Mouse (Mus musculus) limb, embryonic 14.5 days (tissue): ENCODE measurements around the gene Cdk1. TPM values are rescaled to one million over a fixed set of nuclear protein-coding genes. Genes with fewer than 3 reads are reported as not detected.

Experiments used
- ATAC-seq: fragments of 200-750 bp; cut with Nextera tagmentation; 2 replicates; pipeline ENCODE4 v1.8.0; 2017; ENCODE audit warnings: low read depth, moderate number of reproducible peaks, moderate TSS enrichment; ENCODE audit not compliant: low FRiP score
- DNase-seq: peaks from one replicate; pipeline ENCODE4 v3.0.0-alpha.2; 2015; ENCODE audit warnings: low spot score
- H3K27ac ChIP-seq: fragments of 300-500 bp; sonication (generic); replicated peaks from 2 replicates; pipeline ENCODE4 v1.5.1; 2014; ENCODE audit warnings: low read depth, mild to moderate bottlenecking, low read length, moderate library complexity, mixed read lengths
- H3K27me3 ChIP-seq: fragments of 300-500 bp; sonication (generic); 2 replicates; pipeline ENCODE4 v1.6.1; 2014; ENCODE audit warnings: low read length, mixed read lengths; ENCODE audit not compliant: control insufficient read depth, insufficient read depth
- H3K36me3 ChIP-seq: fragments of 300-500 bp; sonication (generic); 2 replicates; pipeline ENCODE4 v1.6.1; 2014; ENCODE audit warnings: mild to moderate bottlenecking, low read length, moderate library complexity, mixed read lengths; ENCODE audit not compliant: control insufficient read depth, insufficient read depth
- H3K4me1 ChIP-seq: fragments of 300-500 bp; sonication (generic); 2 replicates; pipeline ENCODE4 v1.6.1; 2014; ENCODE audit warnings: antibody characterized with exemption, low read length, mixed read lengths; ENCODE audit not compliant: control insufficient read depth, insufficient read depth
- H3K4me2 ChIP-seq: fragments of 300-500 bp; sonication (generic); replicated peaks from 2 replicates; pipeline ENCODE4 v1.6.1; 2014; ENCODE audit warnings: low read depth, mild to moderate bottlenecking, low read length, moderate library complexity; ENCODE audit not compliant: severe bottlenecking
- H3K4me3 ChIP-seq: fragments of 300-500 bp; sonication (generic); replicated peaks from 2 replicates; pipeline ENCODE4 v1.5.1; 2014; ENCODE audit warnings: low read length
- H3K9ac ChIP-seq: fragments of 300-500 bp; sonication (generic); 2 replicates; pipeline ENCODE4 v1.6.1; 2014; ENCODE audit warnings: mild to moderate bottlenecking, low read depth, low read length, moderate library complexity; ENCODE audit not compliant: severe bottlenecking
- H3K9me3 ChIP-seq: fragments of 300-500 bp; sonication (generic); 2 replicates; pipeline ENCODE4 v1.6.1; 2016; ENCODE audit warnings: low read length; ENCODE audit not compliant: control insufficient read depth
- POLR2A ChIP-seq: fragments of 200-500 bp; IDR thresholded peaks from 2 replicates; pipeline ENCODE4 v1.8.0; 2012; ENCODE audit warnings: inconsistent platforms, mild to moderate bottlenecking, moderate library complexity, borderline replicate concordance; ENCODE audit not compliant: insufficient read depth, insufficient read length; ENCODE audit errors: extremely low read depth
- WGBS: fragments of 180-500 bp; shearing (Covaris S2); extraction: QIAGEN DNeasy Blood & Tissue Kit; methylation state at CpG from one replicate; pipeline ENCODE4 v1.1.7; 2014; 5-methylcytosine and 5-hydroxymethylcytosine counted together
- polyA plus RNA-seq, 2 experiments: library from polyadenylated mRNA; depleted of rRNA in 1 of 2; stranded (reverse) in 1 of 2; unstranded in 1 of 2; fragments of >200 nt; fragmentation: Nextera tagmentation in 1 of 2; extraction: Ambion mirVana in 1 of 2; gene quantifications; 2 replicates each; pipeline versions ENCODE4 v1.2.1 to v1.2.3; 2012 to 2014

The Cdk1 gene
- polyA plus RNA-seq, 2 experiments, result 379 to 408 TPM

DNA sequence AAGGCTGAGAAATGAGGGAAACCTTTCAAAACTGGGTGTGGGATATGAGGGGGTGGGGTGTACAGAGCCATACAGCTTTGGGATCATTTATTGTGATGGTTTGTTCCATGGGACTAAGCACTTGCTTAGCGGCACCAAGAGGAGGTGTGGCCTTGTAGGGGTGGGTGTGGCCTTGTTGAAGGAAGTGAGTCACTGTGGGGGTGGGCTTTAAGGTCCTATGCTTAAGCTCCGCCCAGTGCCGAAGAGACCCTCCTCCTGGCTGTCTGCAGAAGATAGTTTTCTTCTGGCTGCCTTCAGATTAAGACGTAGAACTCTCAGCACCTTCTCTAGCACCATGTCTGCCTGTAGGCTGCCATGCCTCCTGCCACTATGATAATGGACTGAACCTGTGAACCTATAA is 36.8 kb upstream of the Cdk1 start:
- ATAC-seq, result no peak
- Histone ChIP-seq H3K27me3 (no peaks in the 10 kb centered on the region), H3K4me2 (no peak overlapping the region), H3K36me3 (no peaks in the 10 kb centered on the region), H3K9ac (no peak overlapping the region), H3K4me3 (no peak overlapping the region), H3K27ac (no peak overlapping the region), H3K9me3 (no peaks in the 10 kb centered on the region), H3K4me1 (no peaks in the 10 kb centered on the region)
- 93% methylated on average over 4 of the region's 4 CpGs for WGBS
- no peak for TF ChIP-seq POLR2A
- DNase-seq, result no peak

DNA sequence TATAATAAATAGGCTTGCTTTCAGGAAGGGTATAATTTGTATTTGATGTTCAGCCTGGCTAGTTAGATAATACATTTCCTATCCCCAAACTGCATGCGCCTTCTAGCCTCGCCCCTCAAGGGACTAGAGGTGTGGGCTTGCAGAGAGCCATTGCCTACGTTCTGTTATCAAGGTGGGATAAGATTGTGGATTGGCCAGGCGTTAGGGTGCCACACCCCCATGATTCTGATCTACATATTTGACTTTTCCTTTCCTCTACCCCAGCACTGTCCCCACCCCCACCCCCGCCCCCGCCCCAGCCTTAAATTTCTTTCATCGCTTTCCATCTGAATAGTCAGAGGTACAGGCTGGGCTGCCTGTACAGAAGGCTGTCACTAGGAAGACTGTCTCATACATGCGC is 34.0 kb upstream of the Cdk1 start:
- Histone ChIP-seq H3K27ac (no peak overlapping the region), H3K4me2 (no peak overlapping the region), H3K36me3 (no peaks in the 10 kb centered on the region), H3K27me3 (no peaks in the 10 kb centered on the region), H3K4me3 (no peak overlapping the region), H3K9me3 (no peaks in the 10 kb centered on the region), H3K9ac (no peak overlapping the region), H3K4me1 (no peaks in the 10 kb centered on the region)
- DNase-seq (no peak), ATAC-seq (no peak)
- WGBS, result 77% methylated on average over 8 of the region's 8 CpGs
- no peak for TF ChIP-seq POLR2A

GRCm38 (mm10) chr10:69385136-69385535 is 32.4 kb upstream of the Cdk1 start:
- DNase-seq (no peak), ATAC-seq (no peak)
- Histone ChIP-seq H3K27ac (no peak overlapping the region), H3K27me3 (no peaks in the 10 kb centered on the region), H3K4me2 (no peak overlapping the region), H3K4me1 (no peaks in the 10 kb centered on the region), H3K4me3 (no peak overlapping the region), H3K9me3 (no peaks in the 10 kb centered on the region), H3K9ac (no peak overlapping the region), H3K36me3 (no peaks in the 10 kb centered on the region)
- WGBS, result 92% methylated on average over 8 of the region's 8 CpGs
- no peak for TF ChIP-seq POLR2A

DNA sequence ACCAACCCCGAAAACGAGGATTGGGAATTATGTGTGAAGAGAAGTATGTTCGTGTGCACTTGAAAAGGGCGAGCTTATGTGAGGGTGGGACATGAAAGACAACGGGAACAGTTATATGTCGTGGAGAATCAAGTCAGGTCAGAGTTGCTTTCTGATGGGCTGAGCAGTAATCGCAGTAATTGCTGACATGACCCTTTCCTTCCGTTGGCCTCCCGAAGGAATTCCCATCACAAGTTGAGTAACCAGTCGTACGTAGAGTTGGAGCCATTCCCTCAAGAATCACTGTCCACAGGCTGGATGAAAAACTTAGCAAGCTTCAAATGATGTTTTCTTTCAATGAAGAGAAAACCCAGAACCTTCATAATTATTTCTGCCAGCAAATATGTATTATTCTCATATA is 31.9 kb upstream of the Cdk1 start:
- no peak for DNase-seq
- Histone ChIP-seq H3K27ac (no peak overlapping the region), H3K36me3 (no peaks in the 10 kb centered on the region), H3K27me3 (no peaks in the 10 kb centered on the region), H3K4me2 (no peak overlapping the region), H3K4me1 (no peaks in the 10 kb centered on the region), H3K4me3 (no peak overlapping the region), H3K9ac (no peak overlapping the region), H3K9me3 (no peaks in the 10 kb centered on the region)
- no peak for ATAC-seq
- no peak for TF ChIP-seq POLR2A
- WGBS, result 81% methylated on average over 11 of the region's 11 CpGs

- no peak overlapping the region for H3K4me3 ChIP-seq
- no peak for ATAC-seq
- H3K27me3 ChIP-seq, result no peaks in the 10 kb centered on the region
- no peak overlapping the region for H3K9ac ChIP-seq
- H3K4me2 ChIP-seq, result no peak overlapping the region
- H3K36me3 ChIP-seq, result no peaks in the 10 kb centered on the region
- H3K4me1 ChIP-seq, result no peaks in the 10 kb centered on the region
- no peak overlapping the region for H3K27ac ChIP-seq
- TF ChIP-seq POLR2A, result no peak
- no peak for DNase-seq
- WGBS, result 77% methylated on average over 1 of the region's 1 CpGs
- H3K9me3 ChIP-seq, result no peaks in the 10 kb centered on the region
Measured at GRCm38 (mm10) chr10:69383186-69383585, 30.4 kb upstream of the Cdk1 start.

GRCm38 (mm10) chr10:69375154-69375553 is 22.4 kb upstream of the Cdk1 start:
- no peaks in the 10 kb centered on the region for H3K27me3 ChIP-seq
- H3K27ac ChIP-seq, result no peak overlapping the region
- ATAC-seq (no peak), DNase-seq (no peak)
- H3K9ac ChIP-seq, result no peak overlapping the region
- 47% methylated on average over 7 of the region's 7 CpGs for WGBS
- no peaks in the 10 kb centered on the region for H3K36me3 ChIP-seq
- no peak overlapping the region for H3K4me2 ChIP-seq
- H3K4me3 ChIP-seq, result no peak overlapping the region
- no peak for TF ChIP-seq POLR2A
- H3K9me3 ChIP-seq, result no peaks in the 10 kb centered on the region
- H3K4me1 ChIP-seq, result no peaks in the 10 kb centered on the region
